Mouse (Mus musculus) neural tube, embryonic 10.5 days (tissue): ENCODE measurements around the gene Slc22a21.
"Not testable (repeated sequence)": the region's sequence is repeated elsewhere in the genome, so short reads cannot be mapped to it uniquely, and the experiment has no call there.

Source experiments
- DNase-seq: peaks from one replicate; pipeline ENCODE4 v3.0.0-alpha.2; 2017; ENCODE audit warnings: low spot score; ENCODE audit errors: extremely low spot score

Slc22a21 gene

GRCm38 (mm10) chr11:54002147-54002760 is 22.1 kb upstream of the Slc22a21 start:
- peak; percentile 39 for DNase-seq

- no peak for DNase-seq
Observed at GRCm38 (mm10) chr11:53997661-53998060, 17.5 kb upstream of the Slc22a21 start.

- no peak for DNase-seq
Observed at GRCm38 (mm10) chr11:53992264-53992663, 12.1 kb upstream of the Slc22a21 start.

- no peak for DNase-seq
Observed at GRCm38 (mm10) chr11:53989232-53989631, 9.1 kb upstream of the Slc22a21 start.

- no peak for DNase-seq
Observed at GRCm38 (mm10) chr11:53988081-53988480, 7.9 kb upstream of the Slc22a21 start.

- no peak for DNase-seq
Observed at GRCm38 (mm10) chr11:53981396-53981795, 1.3 kb upstream of the Slc22a21 start.

- DNase-seq, result peak; percentile 61
Observed at GRCm38 (mm10) chr11:53979456-53979787, 710 bp downstream of the Slc22a21 start.

- DNase-seq, result no peak
Observed at GRCm38 (mm10) chr11:53977672-53978071, 2.5 kb downstream of the Slc22a21 start.

DNA sequence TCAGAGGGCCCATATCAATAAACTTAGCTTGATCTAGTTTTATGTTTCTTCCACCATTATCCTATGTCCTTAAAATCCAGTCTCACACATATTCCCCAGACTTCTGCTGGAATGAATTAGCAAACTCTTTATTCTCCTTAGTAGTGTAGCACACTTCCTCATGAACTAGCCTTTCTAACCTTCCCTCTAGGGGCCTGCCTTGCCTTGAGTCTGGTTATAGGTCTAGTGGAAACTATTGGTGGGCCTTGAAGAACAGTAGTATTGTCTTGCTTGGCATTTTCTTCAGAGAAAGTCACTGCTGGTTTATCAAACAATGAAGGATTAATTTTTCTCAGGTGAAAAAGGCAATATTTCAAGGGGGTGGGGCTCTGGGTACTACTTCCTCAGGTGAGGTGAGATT is 4.6 kb downstream of the Slc22a21 start:
- no peak for DNase-seq

DNA sequence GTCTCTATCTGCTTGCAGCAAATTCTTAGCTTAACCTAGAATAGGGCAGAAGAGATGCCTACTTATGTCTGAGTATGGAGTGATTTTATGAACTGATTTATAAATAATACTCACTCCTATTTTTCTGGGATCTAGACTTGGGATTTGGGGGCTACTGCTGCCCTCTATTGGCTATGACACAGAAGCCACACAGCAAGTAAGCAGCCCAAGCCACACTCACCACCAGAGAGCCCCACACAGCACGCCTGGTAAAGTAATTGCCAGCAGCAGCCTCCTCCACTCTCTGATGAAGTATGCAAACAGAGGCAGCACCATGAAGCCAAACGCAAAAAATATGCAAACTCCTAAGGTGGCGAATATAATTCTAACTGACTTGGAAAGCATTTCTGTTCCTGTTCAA is 21.1 kb downstream of the Slc22a21 start:
- no peak for DNase-seq

DNA sequence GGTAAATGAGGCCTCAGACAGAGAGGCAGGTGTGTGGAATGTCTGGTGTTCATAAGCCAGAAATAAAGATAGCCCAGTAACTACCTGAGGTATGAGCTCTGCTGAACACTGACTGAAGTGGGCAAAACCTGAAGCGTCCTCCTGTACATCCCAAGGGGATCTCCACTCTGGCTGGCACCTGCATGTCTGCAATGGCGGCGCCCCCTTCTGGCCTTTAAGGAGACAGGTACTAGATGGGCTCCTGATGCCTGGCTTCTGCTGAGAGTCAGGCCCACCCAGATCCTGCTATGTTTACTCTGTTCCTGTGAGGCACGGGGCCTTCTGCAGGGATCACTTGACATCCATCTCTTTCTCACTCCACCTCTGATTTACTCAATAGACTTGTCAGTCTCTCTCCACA is 22.0 kb downstream of the Slc22a21 start:
- not testable (repeated sequence) for DNase-seq

DNA sequence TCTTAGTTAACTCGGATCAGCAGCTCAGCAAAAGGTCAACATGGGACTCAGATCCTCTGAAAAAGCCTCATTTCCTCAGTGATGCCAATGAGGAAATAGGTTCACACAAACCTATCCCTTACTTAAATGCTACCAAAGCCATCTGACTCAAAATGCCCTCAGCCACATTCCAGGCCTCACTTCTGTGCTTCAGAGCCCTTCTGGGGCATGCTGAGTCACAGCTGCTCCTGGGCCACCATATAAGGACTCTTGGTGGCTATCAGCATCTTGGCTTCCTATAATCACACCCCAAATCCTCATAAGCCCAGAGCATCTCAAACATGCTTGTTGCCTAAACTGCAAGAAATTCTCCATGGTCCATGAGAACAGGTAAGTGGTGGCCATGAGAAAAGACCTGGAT is 23.5 kb downstream of the Slc22a21 start:
- DNase-seq, result no peak

DNA sequence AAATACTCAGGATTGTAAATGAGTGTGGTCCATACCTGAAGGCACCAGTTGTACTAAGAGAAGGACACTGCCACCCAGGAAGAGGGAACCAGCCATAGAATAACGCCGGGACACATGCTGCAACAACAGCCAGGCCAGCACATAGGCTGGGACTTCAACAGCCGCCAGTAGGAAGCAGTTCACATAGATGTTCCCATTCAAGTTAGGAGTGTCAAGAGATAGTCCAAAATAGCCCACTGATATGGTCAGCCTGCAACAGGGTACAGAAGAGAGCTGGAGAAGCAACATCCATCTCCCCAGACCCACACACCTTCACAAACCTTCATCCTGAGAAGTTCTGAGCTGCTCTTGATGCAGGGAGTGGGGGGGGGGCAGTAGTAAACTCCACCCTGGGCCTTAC is 25.5 kb downstream of the Slc22a21 start:
- DNase-seq, result no peak

GRCm38 (mm10) chr11:53950133-53950532 is 30.0 kb downstream of the Slc22a21 start:
- not testable (repeated sequence) for DNase-seq

GRCm38 (mm10) chr11:53931944-53932318 is 48.2 kb downstream of the Slc22a21 start:
- DNase-seq, result not testable (repeated sequence)

DNA sequence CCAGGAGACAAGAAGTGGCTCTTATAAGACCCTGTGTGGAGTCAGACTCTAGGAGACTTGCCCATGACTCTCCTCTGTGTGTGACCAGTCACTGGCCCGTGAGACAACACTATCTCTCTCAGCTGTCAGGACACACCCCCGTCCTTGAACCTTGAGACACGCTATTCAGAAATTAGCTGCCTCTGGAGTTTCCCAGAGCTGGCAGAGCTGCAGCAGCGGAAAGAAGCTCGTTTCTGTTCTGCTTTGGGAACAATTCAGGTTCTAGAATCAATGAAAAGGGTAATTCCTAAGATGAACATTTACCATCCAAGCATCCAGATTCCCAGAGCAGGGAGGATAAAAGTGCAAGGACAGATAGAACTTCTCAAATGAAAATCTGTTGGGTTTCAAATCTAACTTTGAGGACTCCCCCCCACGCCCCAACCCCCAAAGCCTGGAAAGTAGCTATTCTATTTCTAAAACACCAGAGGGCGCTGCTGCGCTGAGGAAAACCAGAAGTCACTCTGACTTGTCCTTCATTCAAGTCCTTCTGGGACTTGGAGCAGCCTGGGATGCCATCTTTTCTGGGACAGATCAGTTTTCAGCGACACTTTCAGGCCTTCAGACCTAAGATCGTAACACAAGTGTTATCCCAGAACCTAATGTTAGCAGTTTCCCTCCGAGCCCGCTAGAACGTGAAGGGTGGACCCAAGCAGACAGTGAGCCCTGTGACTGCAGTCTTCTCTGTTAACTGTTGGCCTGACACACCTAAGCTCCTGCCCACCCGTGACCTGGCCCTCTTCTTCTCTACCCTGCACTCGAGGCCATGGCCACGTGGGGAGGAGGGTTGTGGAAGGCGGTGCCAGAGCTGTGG is 48.8 kb downstream of the Slc22a21 start:
- DNase-seq, result peak; percentile 51

DNA sequence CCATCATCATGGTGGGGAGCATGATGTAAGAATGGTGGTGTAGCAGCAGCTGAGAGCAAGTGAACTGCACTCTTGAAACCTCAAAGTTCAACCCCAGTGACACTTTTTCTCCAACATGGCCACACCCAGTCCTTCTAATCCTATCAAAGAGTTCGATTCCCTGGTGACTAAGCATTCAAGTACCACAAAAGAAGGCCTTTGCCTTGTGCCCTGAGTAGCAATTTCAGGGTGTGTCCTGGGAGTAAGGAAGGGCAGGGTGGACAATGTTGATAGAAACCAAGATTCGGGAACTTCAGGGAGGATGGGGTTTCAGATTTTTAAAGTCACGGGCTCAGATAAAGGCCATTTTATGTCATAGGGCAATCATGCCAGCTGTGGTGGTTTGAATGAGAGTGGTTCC is 50.4 kb downstream of the Slc22a21 start:
- no peak for DNase-seq

DNA sequence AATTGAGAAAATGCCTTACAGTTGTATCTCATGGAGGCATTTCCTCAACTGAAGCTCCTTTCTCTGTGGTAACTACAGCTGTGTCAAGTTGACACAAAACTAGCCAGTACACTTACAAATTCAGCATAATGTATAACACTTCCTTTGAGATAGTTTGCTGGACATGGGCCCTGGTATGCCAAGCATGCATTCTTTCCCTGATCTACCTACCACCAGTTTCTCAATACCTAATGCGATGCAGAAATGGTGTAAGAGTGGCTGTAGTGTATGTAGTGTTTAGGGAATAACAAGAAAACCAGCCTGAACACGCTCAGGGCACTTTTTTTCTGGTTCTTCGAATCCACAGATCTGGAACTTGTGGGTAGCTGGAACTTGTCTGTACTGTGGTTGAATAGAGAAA is 51.5 kb downstream of the Slc22a21 start:
- no peak for DNase-seq

DNA sequence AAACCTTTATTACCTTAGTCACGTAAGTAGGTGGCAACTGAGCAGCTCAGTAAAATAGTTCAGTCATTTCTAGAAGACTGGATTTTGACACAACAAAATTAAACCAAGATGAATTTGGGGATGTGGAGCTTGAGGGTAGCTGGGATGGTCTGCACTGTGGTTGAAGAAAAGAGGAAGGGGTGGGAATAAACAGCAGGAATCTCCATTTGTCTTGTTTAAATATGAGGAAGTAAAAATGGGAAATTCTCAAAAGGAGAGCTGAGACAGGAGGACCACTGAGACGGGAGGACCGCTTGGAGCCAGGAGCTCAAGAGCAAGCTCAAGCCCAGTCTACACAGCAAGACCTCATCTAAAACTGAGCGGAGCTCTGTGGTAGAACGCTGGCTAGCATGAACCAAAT is 53.8 kb downstream of the Slc22a21 start:
- no peak for DNase-seq

DNA sequence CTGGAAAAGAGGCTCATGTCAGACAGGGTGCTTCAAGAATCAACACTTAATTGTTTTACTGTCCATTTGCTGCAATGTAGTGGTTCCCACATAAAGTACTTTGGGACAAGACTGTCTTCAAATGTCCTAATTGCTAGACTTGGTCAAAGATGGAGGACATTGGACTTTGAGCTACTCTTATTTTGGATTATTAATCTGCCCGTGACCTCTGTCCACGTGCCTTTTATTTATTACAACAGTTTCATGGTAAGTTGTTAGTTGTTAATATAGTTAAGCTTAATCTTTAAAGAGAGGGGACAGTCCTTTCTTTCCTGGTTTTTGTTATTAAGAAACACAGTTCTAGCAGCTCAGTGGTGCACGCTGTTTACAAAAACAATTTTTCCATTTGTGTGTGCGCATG is 61.3 kb downstream of the Slc22a21 start:
- DNase-seq, result no peak

DNA sequence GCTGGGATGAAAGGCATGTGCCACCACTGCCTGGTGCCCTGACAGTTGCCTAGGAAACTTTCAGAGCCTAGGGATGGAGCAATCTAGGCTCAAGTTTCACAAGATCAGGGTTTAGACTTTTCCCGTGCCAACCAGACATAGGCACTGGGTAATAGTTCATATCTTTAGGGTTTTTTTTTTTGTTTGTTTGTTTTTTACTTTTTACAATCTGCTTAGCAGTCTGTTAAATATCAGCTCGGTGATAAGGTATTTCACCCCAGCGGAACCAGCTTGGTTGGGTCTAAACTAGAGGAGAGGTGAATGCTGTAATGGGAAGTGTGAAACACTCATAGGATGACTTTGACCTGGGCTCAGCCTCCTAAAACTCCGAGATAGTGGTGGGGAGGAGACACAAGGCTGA is 69.1 kb downstream of the Slc22a21 start:
- DNase-seq, result no peak

DNA sequence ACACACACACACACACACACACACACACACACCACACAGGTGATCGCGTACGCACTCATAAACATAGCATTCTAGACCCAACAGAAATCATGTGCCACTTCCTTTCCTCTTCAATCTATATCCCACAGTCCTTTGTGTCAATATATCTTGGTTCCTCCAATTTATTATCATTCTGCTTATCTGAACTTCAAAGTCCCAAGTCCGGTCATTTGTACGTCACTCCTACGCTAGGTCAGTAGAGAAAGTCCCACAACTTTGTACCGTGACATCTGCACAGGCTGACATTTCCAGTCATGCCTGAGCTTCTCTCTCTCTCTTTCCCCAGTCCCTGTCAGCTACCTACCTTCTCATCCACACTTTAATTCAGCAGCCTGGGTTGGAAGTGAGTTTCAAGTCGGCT is 71.4 kb downstream of the Slc22a21 start:
- DNase-seq, result no peak

GRCm38 (mm10) chr11:53904534-53904925 is 75.6 kb downstream of the Slc22a21 start:
- DNase-seq, result no peak
